In the genomic region with DNA sequence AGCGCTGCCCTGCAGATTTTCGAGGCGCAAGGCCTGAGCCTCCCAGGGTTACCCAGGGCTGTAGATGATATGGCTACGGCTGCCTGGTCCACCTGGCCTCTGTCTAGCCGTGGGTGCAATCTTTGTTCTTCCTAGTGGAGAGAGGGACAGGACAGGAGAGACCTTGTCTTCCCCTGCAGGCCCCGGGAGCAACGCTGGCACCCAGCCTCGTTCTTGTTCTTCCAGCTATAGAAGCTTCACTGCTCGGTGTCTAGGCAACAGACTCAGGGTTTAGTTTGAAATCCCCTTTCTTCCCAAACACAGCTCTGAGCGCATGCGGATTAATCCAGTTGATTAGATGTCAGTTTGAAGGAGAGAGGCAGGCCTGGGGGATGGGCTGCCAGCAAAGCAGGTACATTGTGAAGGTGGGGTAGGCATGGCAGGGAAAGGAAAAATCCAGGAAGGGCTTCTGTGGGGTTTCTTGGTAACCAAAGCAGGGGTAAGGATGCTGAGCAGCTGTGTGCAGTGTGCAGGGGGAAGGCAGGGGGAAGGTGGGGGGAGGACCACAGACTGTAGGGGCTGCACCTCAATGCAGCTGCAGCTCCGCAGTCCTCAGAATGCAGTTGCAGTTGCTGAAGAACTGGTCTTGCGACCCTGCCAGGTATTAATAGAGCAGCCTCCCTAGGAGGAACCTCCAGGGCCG, we compare ENCODE assay signal across 11 mouse cellular contexts. TPM values are rescaled to one million over a fixed set of nuclear protein-coding genes. Genes with fewer than 3 reads are reported as not detected.
A peak's percentile ranks its signal among the peaks of the same experiment; 100 is the strongest.
DNase-seq lines count a peak whose midpoint lies in the region; ATAC-seq and TF ChIP-seq lines count a peak whose summit lies in the region.
"Had no signal": no experiment of that assay in that cellular context is flagged by ENCODE, and none has a peak within 500 bp of the region (broad histone marks: within the 10 kb centered on the region; RNA-seq: fewer than 3 reads in every experiment).

No protein-coding gene starts in this region.

- peak overlapping the region; percentile 40; the same call in 1 of the 2 replicates for H3K9ac ChIP-seq in forebrain, postnatal 0 days

- peak; percentile 94 for ATAC-seq in forebrain, postnatal 0 days
- ATAC-seq in granulocyte monocyte progenitor cell, adult 5-6 weeks (replicated peaks; ENCODE audit: poor library complexity, severe bottlenecking), result no peak

- H3K4me2 ChIP-seq in forebrain, postnatal 0 days (ENCODE audit: low read depth), result 0 out of 2 replicates have a peak overlapping the region, but pooled peaks have one; percentile 15

- DNase-seq in heart, adult 11 months, result peak; percentile 90
- no peak for DNase-seq in heart, postnatal 14 days
- DNase-seq in forebrain, postnatal 0 days, result peak; percentile 89
- DNase-seq in layer of hippocampus, postnatal 14 days (ENCODE audit: low spot score in 2 of 2), result peak; percentile 56 to 60
- DNase-seq in retina, embryonic 14.5 days (ENCODE audit: low spot score), result peak; percentile 39
- DNase-seq in cerebellum, adult 9-10 months, result no peak
- no peak for DNase-seq in liver

- no peaks in the 10 kb centered on the region for H3K36me3 ChIP-seq in forebrain, postnatal 0 days (ENCODE audit: insufficient read depth)

- TF ChIP-seq CTCF in forebrain, postnatal 0 days (IDR thresholded peaks at IDR 0.05; ENCODE audit: low read depth), result no peak

- H3K27ac ChIP-seq in forebrain, postnatal 0 days (ENCODE audit: low read depth, low read length), result peak overlapping the region; percentile 96

- no peaks in the 10 kb centered on the region for H3K9me3 ChIP-seq in forebrain, postnatal 0 days (ENCODE audit: low read length)

- H3K27me3 ChIP-seq in forebrain, postnatal 0 days (ENCODE audit: insufficient read depth, low read length), result no peaks in the 10 kb centered on the region

- intact Hi-C loops in heart, postnatal 14 days (cut with DNase I), result no loop called here

- peaks cover 25% of the 10 kb centered on the region for H3K4me1 ChIP-seq in forebrain, postnatal 0 days (ENCODE audit: insufficient read depth)

- WGBS in forebrain, postnatal 0 days, result 17% methylated on average over 14 of the region's 14 CpGs

- no peak overlapping the region for H3K4me3 ChIP-seq in forebrain, postnatal 0 days (ENCODE audit: low read depth, low read length)

RNA-seq across cellular contexts. Expression of gene Myh7, which starts 1.2 kb away (rescaled TPM):
- total RNA-seq in heart, postnatal 14 days (2021), result 1,000 to 10,000 TPM; 2,004 to 2,187 TPM
- total RNA-seq in forebrain, postnatal 0 days (2014; rRNA removed), result 8.5 and 9.3 TPM in 2 replicates
- polyA plus RNA-seq in forebrain, postnatal 0 days (2015; fragmentation: Nextera tagmentation; extraction: Ambion mirVana), result 8.8 and 9.6 TPM in 2 replicates
- total RNA-seq in layer of hippocampus, postnatal 14 days (2021), result 1 to 10 TPM; 4.0 to 5.4 TPM
- not detected in 2 replicates for total RNA-seq in granulocyte monocyte progenitor cell, adult 5-6 weeks (2014; fragmentation: Nextera tagmentation)
- not detected in 2 replicates for total RNA-seq in granulocyte monocyte progenitor cell, adult 5-6 weeks (2017)

RNA-seq across cellular contexts. Expression of gene Gm17428, which starts 18.9 kb away (rescaled TPM):
- total RNA-seq in heart, postnatal 14 days (2021), result not detected
- not detected in 2 replicates for total RNA-seq in forebrain, postnatal 0 days (2014; rRNA removed)
- not detected in 2 replicates for polyA plus RNA-seq in forebrain, postnatal 0 days (2015; fragmentation: Nextera tagmentation; extraction: Ambion mirVana)
- not detected for total RNA-seq in layer of hippocampus, postnatal 14 days (2021)
- total RNA-seq in granulocyte monocyte progenitor cell, adult 5-6 weeks (2014; fragmentation: Nextera tagmentation), result not detected in 2 replicates
- not detected in 2 replicates for total RNA-seq in granulocyte monocyte progenitor cell, adult 5-6 weeks (2017)
- total RNA-seq: gastrocnemius, postnatal 4 days had no signal
- polyA plus RNA-seq: C2C12; liver, embryonic 16.5 days had no signal

RNA-seq across cellular contexts. Expression of gene Ngdn, which starts 19.7 kb away (rescaled TPM):
- 10 to 100 TPM; 23.4 to 28.4 TPM for total RNA-seq in heart, postnatal 14 days (2021)
- 24.2 and 36.8 TPM in 2 replicates for total RNA-seq in forebrain, postnatal 0 days (2014; rRNA removed)
- 47.9 and 51.3 TPM in 2 replicates for polyA plus RNA-seq in forebrain, postnatal 0 days (2015; fragmentation: Nextera tagmentation; extraction: Ambion mirVana)
- 10 to 100 TPM; 28.6 to 33.5 TPM for total RNA-seq in layer of hippocampus, postnatal 14 days (2021)
- total RNA-seq in granulocyte monocyte progenitor cell, adult 5-6 weeks (2014; fragmentation: Nextera tagmentation), result 50.2 and 65.5 TPM in 2 replicates
- total RNA-seq in granulocyte monocyte progenitor cell, adult 5-6 weeks (2017), result 62.7 and 75.3 TPM in 2 replicates

RNA-seq across cellular contexts. Expression of gene Myh6, which starts 28.9 kb away (rescaled TPM):
- over 10,000 TPM; 23,215 to 24,603 TPM for total RNA-seq in heart, postnatal 14 days (2021)
- 0.23 and 5.8 TPM in 2 replicates for total RNA-seq in forebrain, postnatal 0 days (2014; rRNA removed)
- 2.3 and 2.5 TPM in 2 replicates for polyA plus RNA-seq in forebrain, postnatal 0 days (2015; fragmentation: Nextera tagmentation; extraction: Ambion mirVana)
- 1 to 10 TPM; 2.0 to 2.8 TPM for total RNA-seq in layer of hippocampus, postnatal 14 days (2021)
- total RNA-seq in granulocyte monocyte progenitor cell, adult 5-6 weeks (2014; fragmentation: Nextera tagmentation), result not detected in 2 replicates
- not detected in 2 replicates for total RNA-seq in granulocyte monocyte progenitor cell, adult 5-6 weeks (2017)

RNA-seq across cellular contexts. Expression of gene Cmtm5, which starts 59.5 kb away (rescaled TPM):
- under 1 TPM; 0.49 to 0.60 TPM for total RNA-seq in heart, postnatal 14 days (2021)
- total RNA-seq in forebrain, postnatal 0 days (2014; rRNA removed), result 17.9 and 19.9 TPM in 2 replicates
- 17.7 and 22.7 TPM in 2 replicates for polyA plus RNA-seq in forebrain, postnatal 0 days (2015; fragmentation: Nextera tagmentation; extraction: Ambion mirVana)
- 10 to 100 TPM; 57.9 to 58.0 TPM for total RNA-seq in layer of hippocampus, postnatal 14 days (2021)
- total RNA-seq in granulocyte monocyte progenitor cell, adult 5-6 weeks (2014; fragmentation: Nextera tagmentation), result not detected in 2 replicates
- not detected in 2 replicates for total RNA-seq in granulocyte monocyte progenitor cell, adult 5-6 weeks (2017)
- polyA plus RNA-seq: C2C12 had no signal

Comparison
In these comparisons a context has a peak if more than half of its experiments do, and no peak if none do; other contexts are left out.
1. DNase-seq: peak in heart, adult 11 months (single experiment), forebrain, postnatal 0 days (single experiment), layer of hippocampus, postnatal 14 days (2 of 2) and retina, embryonic 14.5 days (single experiment); none in heart, postnatal 14 days (0 of 2), cerebellum, adult 9-10 months (single experiment) and liver (single experiment).
2. RNA of gene Myh7, which starts 1.2 kb away (total RNA-seq): 2,004 to 2,187 TPM in heart, postnatal 14 days; 8.5 to 9.3 TPM in forebrain, postnatal 0 days, 4.0 to 5.4 TPM in layer of hippocampus, postnatal 14 days and not detected in granulocyte monocyte progenitor cell, adult 5-6 weeks; every median in the first group is over 100 times any median in the second.